Mouse (Mus musculus) cortical plate, adult 2 months (tissue): ENCODE measurements at regions not wholly inside any gene's neighbourhood (a gene's known extent, or its start where the extent isn't known, plus 50 kb on each side); places are given as distances from the start of the nearest gene placed in this dataset.

Experiments
- CTCF ChIP-seq: fragments of 200-500 bp; IDR thresholded peaks from 2 replicates; pipeline ENCODE4 v1.5.1; 2011; ENCODE audit warnings: mild to moderate bottlenecking, control low read depth, low read length; ENCODE audit not compliant: insufficient read depth; ENCODE audit errors: extremely low read depth
- POLR2A ChIP-seq: fragments of 200-500 bp; IDR thresholded peaks from 2 replicates; pipeline ENCODE4 v1.6.1; 2011; ENCODE audit warnings: mild to moderate bottlenecking, low read length, control low read depth; ENCODE audit not compliant: insufficient read depth; ENCODE audit errors: extremely low read depth

- no peak for TF ChIP-seq CTCF
- no peak for TF ChIP-seq POLR2A
Observed at GRCm38 (mm10) chr19:18130936-18131335, 293.5 kb upstream of the Pcsk5 start.
